Mouse (Mus musculus): ENCODE data around the gene Pclaf.

The Pclaf gene

GRCm38 (mm10) chr9:65890143-65890628, at the start of gene Pclaf:
Pclaf (plus strand) TSS chr9:65890237.
- no peaks in the 10 kb centered on the region for H3K27me3 ChIP-seq (ENCODE audit: control insufficient read depth, insufficient read depth, low read length, poor library complexity, severe bottlenecking)
- no peaks in the 10 kb centered on the region for H3K36me3 ChIP-seq (ENCODE audit: control insufficient read depth, insufficient read depth, low read length, poor library complexity, severe bottlenecking)
- DNase-seq (ENCODE audit: low read depth, low spot score) = peak; percentile 84

GRCm38 (mm10) chr9:65844421-65845165, 45.4 kb upstream of the Pclaf start:
- no peaks in the 10 kb centered on the region for H3K27me3 ChIP-seq (ENCODE audit: control insufficient read depth, insufficient read depth, low read length, poor library complexity, severe bottlenecking)
- no peaks in the 10 kb centered on the region for H3K36me3 ChIP-seq (ENCODE audit: control insufficient read depth, insufficient read depth, low read length, poor library complexity, severe bottlenecking)
- no peak for DNase-seq (ENCODE audit: low read depth, low spot score)

DNA sequence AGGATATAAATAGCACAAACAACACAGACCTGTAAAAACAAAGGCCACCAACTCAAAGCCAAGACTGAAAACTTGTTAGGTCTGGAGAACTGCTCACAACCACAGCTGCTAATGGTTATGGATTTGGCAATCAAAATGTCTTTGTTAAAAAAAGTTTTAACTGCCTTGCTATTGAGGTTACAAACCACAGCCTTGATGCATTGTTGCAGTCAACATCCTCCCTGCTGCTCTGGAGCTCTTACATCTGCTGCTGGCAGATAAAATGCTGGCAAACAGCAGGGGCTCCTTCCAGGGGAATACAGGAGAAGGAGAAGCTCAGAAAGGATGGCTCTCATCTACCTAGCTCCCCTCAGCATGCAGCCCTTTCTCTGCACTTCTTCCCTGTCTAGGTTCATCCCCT, 41.9 kb upstream of the Pclaf start:
- no peak for DNase-seq (ENCODE audit: low read depth, low spot score)
- H3K27me3 ChIP-seq (ENCODE audit: control insufficient read depth, insufficient read depth, low read length, poor library complexity, severe bottlenecking) = no peaks in the 10 kb centered on the region
- no peaks in the 10 kb centered on the region; the same call in none of the 2 replicates for H3K36me3 ChIP-seq (ENCODE audit: control insufficient read depth, insufficient read depth, low read length, poor library complexity, severe bottlenecking)

- H3K27me3 ChIP-seq (ENCODE audit: control insufficient read depth, insufficient read depth, low read length, poor library complexity, severe bottlenecking) = no peaks in the 10 kb centered on the region
- peaks cover 4% of the 10 kb centered on the region for H3K36me3 ChIP-seq (ENCODE audit: control insufficient read depth, insufficient read depth, low read length, poor library complexity, severe bottlenecking)
- DNase-seq (ENCODE audit: low read depth, low spot score) = peak; percentile 13
These were observed 39.8 kb upstream of the Pclaf start for GRCm38 (mm10) chr9:65850203-65850602.

DNA sequence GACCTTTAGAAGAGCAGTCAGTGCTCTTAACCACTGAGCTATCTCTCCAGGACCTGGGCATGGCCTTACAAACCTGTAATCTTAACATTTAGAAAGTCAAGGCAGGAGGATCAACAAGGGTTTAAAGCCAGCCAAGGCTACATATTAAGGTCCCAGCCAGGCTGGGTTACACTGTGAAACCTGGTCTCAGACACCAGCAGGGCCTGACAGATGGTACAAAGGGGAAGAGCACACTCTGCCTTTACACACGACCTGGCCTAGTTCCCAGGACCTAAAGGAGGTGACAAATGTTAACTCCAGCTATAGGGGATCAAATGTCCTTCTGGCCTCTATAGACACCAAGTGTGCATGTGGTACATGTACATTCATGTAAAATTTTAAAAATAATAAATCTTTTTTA, 30.4 kb upstream of the Pclaf start:
- no peak for DNase-seq (ENCODE audit: low read depth, low spot score)
- Histone ChIP-seq H3K36me3 (ENCODE audit: control insufficient read depth, insufficient read depth, low read length, poor library complexity, severe bottlenecking) (peaks cover 13% of the 10 kb centered on the region), H3K27me3 (ENCODE audit: control insufficient read depth, insufficient read depth, low read length, poor library complexity, severe bottlenecking) (no peaks in the 10 kb centered on the region)

- H3K27me3 ChIP-seq (ENCODE audit: control insufficient read depth, insufficient read depth, low read length, poor library complexity, severe bottlenecking) = no peaks in the 10 kb centered on the region
- DNase-seq (ENCODE audit: low read depth, low spot score) = peak; percentile 87
- no peaks in the 10 kb centered on the region for H3K36me3 ChIP-seq (ENCODE audit: control insufficient read depth, insufficient read depth, low read length, poor library complexity, severe bottlenecking)
These were observed 5.3 kb upstream of the Pclaf start for GRCm38 (mm10) chr9:65884564-65885315.

DNA sequence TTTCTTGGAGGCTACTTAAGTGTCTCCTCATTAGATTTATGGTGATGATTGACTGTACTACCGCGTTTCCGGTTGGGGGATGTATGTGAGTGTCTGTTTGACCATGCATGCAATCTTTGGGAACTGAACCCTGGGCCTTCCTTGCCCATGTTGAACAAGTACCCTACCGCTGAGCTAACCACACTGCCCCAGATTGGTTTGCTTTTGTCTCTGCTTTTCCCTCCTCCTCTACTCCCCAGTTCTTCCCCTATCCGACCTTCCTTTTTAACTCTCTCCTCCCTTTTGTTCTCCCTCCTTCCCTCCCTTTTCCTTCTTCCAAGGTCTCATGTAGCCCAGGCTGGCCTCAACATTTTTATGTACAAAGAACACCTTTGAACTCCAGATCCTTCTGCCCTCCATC, 1.1 kb downstream of the Pclaf start:
- DNase-seq (ENCODE audit: low read depth, low spot score) = peak; percentile 24
- no peaks in the 10 kb centered on the region for H3K36me3 ChIP-seq (ENCODE audit: control insufficient read depth, insufficient read depth, low read length, poor library complexity, severe bottlenecking)
- no peaks in the 10 kb centered on the region for H3K27me3 ChIP-seq (ENCODE audit: control insufficient read depth, insufficient read depth, low read length, poor library complexity, severe bottlenecking)

- Histone ChIP-seq H3K27me3 (ENCODE audit: control insufficient read depth, insufficient read depth, low read length, poor library complexity, severe bottlenecking) (no peaks in the 10 kb centered on the region), H3K36me3 (ENCODE audit: control insufficient read depth, insufficient read depth, low read length, poor library complexity, severe bottlenecking) (no peaks in the 10 kb centered on the region)
- DNase-seq (ENCODE audit: low read depth, low spot score) = no peak
These were observed 6.9 kb downstream of the Pclaf start for GRCm38 (mm10) chr9:65896977-65897376.

- DNase-seq (ENCODE audit: low read depth, low spot score) = peak; percentile 17
- Histone ChIP-seq H3K27me3 (ENCODE audit: control insufficient read depth, insufficient read depth, low read length, poor library complexity, severe bottlenecking) (no peaks in the 10 kb centered on the region), H3K36me3 (ENCODE audit: control insufficient read depth, insufficient read depth, low read length, poor library complexity, severe bottlenecking) (no peaks in the 10 kb centered on the region)
These were observed 12.8 kb downstream of the Pclaf start for GRCm38 (mm10) chr9:65902879-65903278.

- peak; percentile 43 for DNase-seq (ENCODE audit: low read depth, low spot score)
- H3K27me3 ChIP-seq (ENCODE audit: control insufficient read depth, insufficient read depth, low read length, poor library complexity, severe bottlenecking) = no peaks in the 10 kb centered on the region
- H3K36me3 ChIP-seq (ENCODE audit: control insufficient read depth, insufficient read depth, low read length, poor library complexity, severe bottlenecking) = no peaks in the 10 kb centered on the region
These were observed 13.4 kb downstream of the Pclaf start for GRCm38 (mm10) chr9:65903419-65903818.

- DNase-seq (ENCODE audit: low read depth, low spot score) = peak; percentile 97
- no peaks in the 10 kb centered on the region for H3K27me3 ChIP-seq (ENCODE audit: control insufficient read depth, insufficient read depth, low read length, poor library complexity, severe bottlenecking)
- H3K36me3 ChIP-seq (ENCODE audit: control insufficient read depth, insufficient read depth, low read length, poor library complexity, severe bottlenecking) = 0 out of 2 replicates have a peak, but pooled peaks cover 2% of the 10 kb centered on the region
These were observed 18.6 kb downstream of the Pclaf start, which contains the start of the genes Trip4 and Csnk1g1 for GRCm38 (mm10) chr9:65908394-65909300. Trip4 (minus strand) TSS chr9:65908794. Csnk1g1 (plus strand) TSS chr9:65908924.

DNA sequence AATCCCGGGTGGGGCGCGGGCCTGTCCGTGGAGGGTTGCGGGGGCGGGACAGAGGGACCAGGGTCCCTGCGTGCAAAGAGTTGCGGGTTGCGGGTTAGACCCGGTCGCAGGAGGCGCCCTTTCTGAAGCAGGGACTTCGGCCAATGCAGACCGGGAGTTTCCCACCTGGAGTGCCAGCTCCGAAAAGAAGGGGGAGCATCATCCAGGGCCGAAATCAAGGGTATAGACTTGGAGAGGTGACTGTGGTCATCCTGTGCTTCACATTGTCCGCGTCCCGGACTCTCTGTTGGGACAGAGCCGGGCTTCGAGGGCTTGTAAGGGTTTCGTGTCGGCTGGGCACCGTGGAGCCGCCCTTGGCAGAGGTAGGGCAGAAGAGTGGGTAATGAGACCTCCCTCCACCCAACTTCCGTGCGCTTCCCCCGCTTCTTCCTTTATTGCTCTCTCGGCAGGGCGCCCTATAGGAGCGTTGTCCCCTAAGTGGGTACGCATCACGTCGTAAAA, 19.3 kb downstream of the Pclaf start:
- Histone ChIP-seq H3K27me3 (ENCODE audit: control insufficient read depth, insufficient read depth, low read length, poor library complexity, severe bottlenecking) (no peaks in the 10 kb centered on the region), H3K36me3 (ENCODE audit: control insufficient read depth, insufficient read depth, low read length, poor library complexity, severe bottlenecking) (0 out of 2 replicates have a peak, but pooled peaks cover 2% of the 10 kb centered on the region)
- DNase-seq (ENCODE audit: low read depth, low spot score) = peak; percentile 53

- Histone ChIP-seq H3K36me3 (ENCODE audit: control insufficient read depth, insufficient read depth, low read length, poor library complexity, severe bottlenecking) (0 out of 2 replicates have a peak, but pooled peaks cover 2% of the 10 kb centered on the region), H3K27me3 (ENCODE audit: control insufficient read depth, insufficient read depth, low read length, poor library complexity, severe bottlenecking) (no peaks in the 10 kb centered on the region)
These were observed 19.8 kb downstream of the Pclaf start for GRCm38 (mm10) chr9:65909837-65910236.

DNA sequence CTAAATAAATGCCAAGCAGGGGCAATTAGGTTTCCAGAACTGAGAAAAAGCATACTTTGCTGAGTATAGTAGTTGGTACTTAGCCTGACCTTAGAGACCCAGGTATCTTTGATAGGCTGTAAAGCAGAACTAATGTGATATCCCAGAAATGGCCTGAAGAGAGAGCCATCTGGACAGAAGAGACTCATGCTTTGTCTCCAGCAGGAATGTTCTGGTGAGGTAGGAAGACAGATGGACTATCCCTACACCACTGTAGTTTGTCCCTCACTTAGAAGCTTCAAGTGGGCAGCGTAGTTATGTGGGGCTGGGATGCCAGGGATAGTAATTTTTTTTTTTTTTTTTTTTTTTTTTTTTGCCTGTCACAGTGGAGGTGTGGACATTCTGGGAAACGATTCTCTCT, 23.9 kb downstream of the Pclaf start:
- DNase-seq (ENCODE audit: low read depth, low spot score) = no peak
- 0 out of 2 replicates have a peak, but pooled peaks cover 2% of the 10 kb centered on the region for H3K36me3 ChIP-seq (ENCODE audit: control insufficient read depth, insufficient read depth, low read length, poor library complexity, severe bottlenecking)
- no peaks in the 10 kb centered on the region for H3K27me3 ChIP-seq (ENCODE audit: control insufficient read depth, insufficient read depth, low read length, poor library complexity, severe bottlenecking)

More at GRCm38 (mm10) chr9:65909837-65910236, 19.8 kb downstream of the Pclaf start:
- DNase-seq (ENCODE audit: low read depth, low spot score) = no peak

Data from splenic B cell, adult 2 months (primary cell).